Mouse (Mus musculus): ENCODE results near the gene Ythdf1. TPM values are rescaled to one million over a fixed set of nuclear protein-coding genes. Genes with fewer than 3 reads are reported as not detected.

The Ythdf1 gene
- 70.4 and 84.6 TPM in 2 replicates for polyA plus RNA-seq (2014; fragmentation: Nextera tagmentation; extraction: Ambion mirVana)

DNA sequence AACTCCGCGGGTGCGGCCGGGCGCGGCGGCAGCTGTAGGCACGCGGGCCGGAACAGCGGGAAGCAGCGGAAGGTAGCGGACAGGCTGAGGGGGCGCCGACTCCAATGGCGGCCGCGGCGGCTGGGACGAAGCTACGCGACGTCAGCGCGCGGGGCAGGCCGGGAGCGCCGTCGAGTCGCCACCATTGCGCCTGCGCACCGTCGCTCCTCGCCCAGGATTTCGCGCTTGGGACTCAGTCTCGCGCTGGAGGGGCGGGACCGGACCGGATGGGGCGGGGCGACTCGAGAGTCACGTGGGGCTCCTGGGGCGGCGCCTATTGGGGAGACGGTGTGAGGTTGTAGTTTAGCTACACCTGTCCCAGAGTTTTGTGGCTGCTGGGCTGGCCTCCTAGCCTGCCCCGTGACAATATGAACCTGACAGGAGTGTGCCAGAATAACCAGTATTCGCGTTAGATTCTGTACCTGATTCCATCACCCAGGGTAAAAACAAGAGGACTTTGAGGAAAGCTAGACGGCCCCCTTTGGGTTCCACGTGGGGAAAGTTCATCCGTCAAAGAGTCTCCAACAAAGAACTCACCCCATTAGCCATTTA is at the start of gene Ythdf1:
Gene Ythdf1, minus strand, starts transcription at position 140 of the 591 bp plus-strand sequence.
- WGBS, result under 1% methylated on average over 48 of the region's 56 CpGs
- ATAC-seq (replicated peaks; ENCODE audit: insufficient number of reproducible peaks, low FRiP score, low TSS enrichment, low read depth), result peak; percentile 93

DNA sequence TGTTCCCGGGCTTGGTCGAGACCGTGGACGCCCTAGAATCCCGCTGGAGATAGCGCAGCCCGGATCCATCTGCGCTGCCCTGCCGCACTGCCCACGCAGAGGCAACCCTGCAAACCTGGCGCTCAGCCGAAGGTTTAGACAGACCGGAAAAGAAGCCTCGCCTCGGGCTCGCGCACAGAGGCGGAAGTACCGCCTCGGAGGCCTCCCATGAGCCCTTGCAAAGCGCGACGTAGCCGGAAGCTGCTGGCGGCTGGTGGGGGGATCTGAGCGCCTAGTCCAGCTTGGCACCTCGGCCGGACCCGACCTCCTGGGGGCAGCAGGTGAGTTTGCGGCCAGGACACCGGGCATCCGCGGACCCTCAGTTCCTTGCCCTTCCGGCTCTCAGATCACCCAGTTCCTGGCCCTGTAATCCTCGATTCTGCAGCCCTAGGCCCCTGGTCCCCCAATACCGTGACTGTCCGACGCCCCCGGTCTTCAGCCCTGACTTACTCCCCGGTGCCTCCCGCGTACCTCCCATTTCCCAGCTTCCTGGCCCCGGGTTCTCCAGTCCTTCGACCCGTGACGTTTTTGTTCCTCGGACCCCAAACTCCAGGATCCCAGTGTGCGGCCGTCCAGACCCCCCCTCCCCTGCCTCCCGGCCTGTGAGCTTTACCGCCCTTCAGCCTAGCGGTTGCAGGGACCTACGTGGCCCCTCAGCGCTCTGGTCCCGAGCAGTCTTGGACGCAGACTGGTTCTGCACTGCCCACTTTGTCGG is 46.4 kb upstream of the Ythdf1 start, which contains the start of gene Arfgap1:
Gene Arfgap1, plus strand, starts transcription at position 216 of the 754 bp plus-strand sequence.
- Histone ChIP-seq H3K9me3 (replicated peaks; ENCODE audit: control insufficient read depth, low read length) (no peaks in the 10 kb centered on the region), H3K4me1 (ENCODE audit: control insufficient read depth, insufficient read depth, low read length) (no peaks in the 10 kb centered on the region), H3K4me3 (ENCODE audit: low read depth, low read length) (peak within 1 kb of the TSS; percentile 83), H3K9ac (replicated peaks; ENCODE audit: low read length) (peak within 1 kb of the TSS; percentile 86), H3K36me3 (replicated peaks; ENCODE audit: control insufficient read depth, insufficient read depth, low read depth, low read length) (peaks cover 3% of the 10 kb centered on the region), H3K27ac (replicated peaks; ENCODE audit: low read depth, low read length) (peak within 1 kb of the TSS; percentile 57; the same call in 1 of the 2 replicates), H3K4me2 (ENCODE audit: low read depth, low read length) (peak within 1 kb of the TSS; percentile 68), H3K27me3 (ENCODE audit: control insufficient read depth, insufficient read depth, low read length) (no peaks in the 10 kb centered on the region)
- under 1% methylated on average over 57 of the region's 57 CpGs for WGBS
- peak; percentile 83 for ATAC-seq (replicated peaks; ENCODE audit: insufficient number of reproducible peaks, low FRiP score, low TSS enrichment, low read depth)
- peak; percentile 94 for DNase-seq (ENCODE audit: low spot score)

More for the DNA sequence above, at the start of gene Ythdf1:
- Histone ChIP-seq H3K4me2 (ENCODE audit: low read depth, low read length) (peak within 1 kb of the TSS; percentile 79), H3K36me3 (replicated peaks; ENCODE audit: control insufficient read depth, insufficient read depth, low read depth, low read length) (no peaks in the 10 kb centered on the region), H3K9me3 (replicated peaks; ENCODE audit: control insufficient read depth, low read length) (no peaks in the 10 kb centered on the region), H3K4me1 (ENCODE audit: control insufficient read depth, insufficient read depth, low read length) (no peaks in the 10 kb centered on the region), H3K27ac (replicated peaks; ENCODE audit: low read depth, low read length) (peak within 1 kb of the TSS; percentile 9; the same call in 1 of the 2 replicates), H3K4me3 (ENCODE audit: low read depth, low read length) (peak within 1 kb of the TSS; percentile 99), H3K9ac (replicated peaks; ENCODE audit: low read length) (peak within 1 kb of the TSS; percentile 96), H3K27me3 (ENCODE audit: control insufficient read depth, insufficient read depth, low read length) (no peaks in the 10 kb centered on the region)
- peak; percentile 99 for DNase-seq (ENCODE audit: low spot score)

DNA sequence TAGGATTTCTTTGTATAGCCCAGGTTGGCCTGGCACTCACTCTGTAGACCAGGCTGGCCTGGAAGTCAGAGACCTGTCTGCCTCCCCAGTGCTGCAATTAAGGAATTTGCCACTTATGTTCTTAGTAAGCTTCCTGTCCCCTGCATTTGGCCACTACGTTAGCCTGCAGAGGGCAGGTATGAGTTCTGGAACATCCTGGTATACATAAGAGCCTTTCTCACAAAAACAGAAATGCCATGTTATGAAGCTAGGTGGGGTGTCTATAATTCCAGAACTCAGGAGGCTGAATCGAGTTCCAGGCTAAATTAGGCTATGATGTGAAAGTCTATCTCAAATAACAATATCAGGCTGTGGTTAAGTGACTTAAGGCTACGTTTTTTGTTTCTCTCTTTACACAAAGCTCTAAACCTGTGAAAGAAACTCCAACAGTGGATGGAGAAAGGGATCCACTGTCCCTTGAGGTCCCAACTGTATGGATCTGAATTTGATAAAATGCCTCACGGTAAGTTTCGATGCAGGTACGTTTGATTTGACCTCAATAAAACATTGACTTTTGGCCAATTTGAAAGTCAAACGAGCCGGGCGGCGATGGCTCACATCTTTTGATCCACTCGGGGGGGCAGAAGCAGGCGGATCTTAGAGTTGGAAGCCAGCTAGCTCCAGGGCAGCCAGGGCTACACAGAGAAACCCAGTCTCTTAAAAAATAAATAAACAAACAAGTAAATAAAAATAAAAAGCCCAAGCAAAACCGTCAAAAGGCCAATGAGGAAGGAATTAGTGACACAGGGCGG is 45.5 kb upstream of the Ythdf1 start:
- Histone ChIP-seq H3K4me3 (ENCODE audit: low read depth, low read length) (peak overlapping the region; percentile 83), H3K27me3 (ENCODE audit: control insufficient read depth, insufficient read depth, low read length) (no peaks in the 10 kb centered on the region), H3K9me3 (replicated peaks; ENCODE audit: control insufficient read depth, low read length) (no peaks in the 10 kb centered on the region), H3K4me2 (ENCODE audit: low read depth, low read length) (peak overlapping the region; percentile 68), H3K9ac (replicated peaks; ENCODE audit: low read length) (peak overlapping the region; percentile 86), H3K36me3 (replicated peaks; ENCODE audit: control insufficient read depth, insufficient read depth, low read depth, low read length) (no peaks in the 10 kb centered on the region; the same call in 1 of the 2 replicates), H3K4me1 (ENCODE audit: control insufficient read depth, insufficient read depth, low read length) (no peaks in the 10 kb centered on the region), H3K27ac (replicated peaks; ENCODE audit: low read depth, low read length) (no peak overlapping the region; the same call in 1 of the 2 replicates)
- DNase-seq (ENCODE audit: low spot score) (peak; percentile 26), ATAC-seq (replicated peaks; ENCODE audit: insufficient number of reproducible peaks, low FRiP score, low TSS enrichment, low read depth) (no peak)
- WGBS, result 17% methylated on average over 14 of the region's 14 CpGs

DNA sequence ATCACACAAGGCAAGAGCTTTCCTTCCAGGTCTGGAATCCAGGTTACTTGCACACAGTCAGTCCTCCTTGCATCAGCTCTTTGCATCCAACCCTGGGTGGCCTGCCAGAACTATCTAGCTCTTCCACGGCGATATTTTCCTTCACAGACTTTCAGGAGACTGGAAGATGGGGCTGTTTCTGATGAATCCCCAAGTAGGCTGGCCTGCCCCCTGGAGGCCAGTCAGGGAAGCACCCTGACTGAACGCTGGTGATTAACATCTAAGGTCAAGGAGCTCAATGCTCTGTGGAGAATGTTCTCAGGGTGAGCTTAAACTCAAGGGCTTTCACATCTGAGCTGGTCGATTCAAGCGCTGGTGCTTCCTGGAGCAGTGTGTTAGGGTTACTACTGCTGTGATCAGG is 43.2 kb upstream of the Ythdf1 start:
- no peaks in the 10 kb centered on the region for H3K9me3 ChIP-seq (replicated peaks; ENCODE audit: control insufficient read depth, low read length)
- H3K9ac ChIP-seq (replicated peaks; ENCODE audit: low read length), result no peak overlapping the region
- ATAC-seq (replicated peaks; ENCODE audit: insufficient number of reproducible peaks, low FRiP score, low TSS enrichment, low read depth) (no peak), DNase-seq (ENCODE audit: low spot score) (peak; percentile 85)
- H3K27ac ChIP-seq (replicated peaks; ENCODE audit: low read depth, low read length), result no peak overlapping the region
- no peaks in the 10 kb centered on the region for H3K27me3 ChIP-seq (ENCODE audit: control insufficient read depth, insufficient read depth, low read length)
- WGBS, result 4% methylated on average over 5 of the region's 5 CpGs
- H3K4me3 ChIP-seq (ENCODE audit: low read depth, low read length), result no peak overlapping the region
- H3K36me3 ChIP-seq (replicated peaks; ENCODE audit: control insufficient read depth, insufficient read depth, low read depth, low read length), result no peaks in the 10 kb centered on the region
- H3K4me2 ChIP-seq (ENCODE audit: low read depth, low read length), result no peak overlapping the region
- no peaks in the 10 kb centered on the region for H3K4me1 ChIP-seq (ENCODE audit: control insufficient read depth, insufficient read depth, low read length)

DNA sequence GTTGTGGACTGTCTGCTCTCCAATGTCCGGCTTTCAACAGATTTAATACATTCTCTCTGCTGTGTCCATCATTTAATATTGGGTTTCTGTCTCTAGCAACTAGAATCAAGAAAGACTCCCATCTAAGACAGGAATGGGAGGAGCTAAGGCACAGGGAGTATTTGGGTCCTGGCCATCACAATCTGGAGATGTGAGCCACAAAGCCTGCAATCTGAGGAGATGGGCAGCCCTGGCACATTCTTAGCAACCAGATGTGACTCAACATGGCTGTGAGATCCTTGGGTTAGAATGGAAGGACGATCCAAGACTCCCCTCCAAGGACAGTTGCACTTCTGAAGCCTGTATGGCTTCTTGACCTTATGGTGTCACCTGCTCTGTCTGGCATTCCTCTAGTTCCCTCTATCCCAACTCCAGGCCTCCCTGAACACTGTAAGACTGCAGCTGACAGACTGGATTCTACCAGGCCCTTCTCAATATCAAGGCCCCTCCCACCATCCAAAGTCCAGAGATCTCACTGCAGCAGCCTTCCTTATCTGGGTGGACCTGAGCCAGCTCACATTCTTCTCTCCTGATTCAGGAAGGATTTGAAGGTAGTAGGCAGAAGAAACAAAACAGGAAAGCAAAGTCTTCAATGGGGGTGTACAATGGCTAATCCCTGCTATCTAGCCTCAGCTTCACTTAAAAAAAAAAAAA is 42.0 kb upstream of the Ythdf1 start:
- ATAC-seq (replicated peaks; ENCODE audit: insufficient number of reproducible peaks, low FRiP score, low TSS enrichment, low read depth) (no peak), DNase-seq (ENCODE audit: low spot score) (no peak)
- Histone ChIP-seq H3K27me3 (ENCODE audit: control insufficient read depth, insufficient read depth, low read length) (no peaks in the 10 kb centered on the region), H3K4me1 (ENCODE audit: control insufficient read depth, insufficient read depth, low read length) (no peaks in the 10 kb centered on the region), H3K4me2 (ENCODE audit: low read depth, low read length) (no peak overlapping the region), H3K4me3 (ENCODE audit: low read depth, low read length) (no peak overlapping the region), H3K9me3 (replicated peaks; ENCODE audit: control insufficient read depth, low read length) (no peaks in the 10 kb centered on the region), H3K27ac (replicated peaks; ENCODE audit: low read depth, low read length) (no peak overlapping the region), H3K9ac (replicated peaks; ENCODE audit: low read length) (no peak overlapping the region), H3K36me3 (replicated peaks; ENCODE audit: control insufficient read depth, insufficient read depth, low read depth, low read length) (no peaks in the 10 kb centered on the region)
- WGBS, result 76% methylated on average over 2 of the region's 2 CpGs

DNA sequence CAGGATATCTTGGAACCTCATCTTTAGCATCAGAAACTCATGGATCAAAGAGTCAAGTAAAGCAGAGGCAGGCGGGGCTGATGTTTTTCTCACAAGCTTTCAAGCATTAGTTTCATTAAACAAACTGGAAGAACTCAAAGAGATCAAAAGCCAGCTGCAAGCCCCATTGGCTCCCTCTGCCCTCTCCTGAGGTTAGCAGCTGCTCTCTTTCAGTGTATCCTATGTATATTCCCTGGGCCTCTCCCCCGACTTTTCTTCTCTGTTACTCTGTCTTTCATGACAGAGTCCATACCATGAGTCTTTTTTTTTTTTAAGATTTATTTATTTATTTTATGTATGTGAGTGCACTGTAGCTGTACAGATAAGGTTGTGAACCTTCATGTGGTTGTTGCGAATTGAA is 39.4 kb upstream of the Ythdf1 start:
- H3K4me2 ChIP-seq (ENCODE audit: low read depth, low read length), result no peak overlapping the region
- no peaks in the 10 kb centered on the region for H3K36me3 ChIP-seq (replicated peaks; ENCODE audit: control insufficient read depth, insufficient read depth, low read depth, low read length)
- no peak overlapping the region for H3K4me3 ChIP-seq (ENCODE audit: low read depth, low read length)
- no peaks in the 10 kb centered on the region for H3K4me1 ChIP-seq (ENCODE audit: control insufficient read depth, insufficient read depth, low read length)
- H3K27me3 ChIP-seq (ENCODE audit: control insufficient read depth, insufficient read depth, low read length), result no peaks in the 10 kb centered on the region
- ATAC-seq (replicated peaks; ENCODE audit: insufficient number of reproducible peaks, low FRiP score, low TSS enrichment, low read depth) (no peak), DNase-seq (ENCODE audit: low spot score) (no peak)
- H3K27ac ChIP-seq (replicated peaks; ENCODE audit: low read depth, low read length), result no peak overlapping the region
- H3K9me3 ChIP-seq (replicated peaks; ENCODE audit: control insufficient read depth, low read length), result no peaks in the 10 kb centered on the region
- WGBS, result 78% methylated on average over 3 of the region's 3 CpGs
- no peak overlapping the region for H3K9ac ChIP-seq (replicated peaks; ENCODE audit: low read length)

DNA sequence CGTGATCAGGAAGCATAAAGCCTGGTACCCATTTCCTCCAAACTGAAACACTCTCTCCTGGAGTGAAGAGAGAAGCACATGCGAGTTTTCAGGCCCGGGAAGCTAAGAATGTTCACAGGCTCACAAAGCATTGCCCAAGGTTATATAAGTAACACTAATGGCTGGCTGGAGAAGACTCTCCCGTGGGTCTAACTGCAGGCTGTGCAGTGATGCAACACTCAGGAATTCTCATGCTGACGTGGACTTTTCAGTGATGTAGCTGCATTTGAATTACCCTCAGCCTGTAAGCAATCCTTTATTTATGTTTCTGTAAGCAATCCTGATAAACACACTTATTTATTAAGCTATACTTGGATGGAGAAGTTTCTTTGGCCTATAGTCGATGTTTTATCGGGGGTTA is 38.9 kb upstream of the Ythdf1 start:
- DNase-seq (ENCODE audit: low spot score) (no peak), ATAC-seq (replicated peaks; ENCODE audit: insufficient number of reproducible peaks, low FRiP score, low TSS enrichment, low read depth) (no peak)
- WGBS, result 79% methylated on average over 7 of the region's 7 CpGs
- Histone ChIP-seq H3K9ac (replicated peaks; ENCODE audit: low read length) (no peak overlapping the region), H3K36me3 (replicated peaks; ENCODE audit: control insufficient read depth, insufficient read depth, low read depth, low read length) (no peaks in the 10 kb centered on the region), H3K27me3 (ENCODE audit: control insufficient read depth, insufficient read depth, low read length) (no peaks in the 10 kb centered on the region), H3K4me2 (ENCODE audit: low read depth, low read length) (no peak overlapping the region), H3K4me3 (ENCODE audit: low read depth, low read length) (no peak overlapping the region), H3K4me1 (ENCODE audit: control insufficient read depth, insufficient read depth, low read length) (no peaks in the 10 kb centered on the region), H3K27ac (replicated peaks; ENCODE audit: low read depth, low read length) (no peak overlapping the region), H3K9me3 (replicated peaks; ENCODE audit: control insufficient read depth, low read length) (no peaks in the 10 kb centered on the region)
